Mouse (Mus musculus) limb, embryonic 12.5 days (tissue): Measurements from ENCODE around the gene Vmn2r94. TPM values are rescaled to one million over a fixed set of nuclear protein-coding genes. Genes with fewer than 3 reads are reported as not detected.

ENCODE experiments used
- ATAC-seq: fragments of 200-750 bp; cut with Nextera tagmentation; 2 replicates; pipeline ENCODE4 v1.8.0; 2017; ENCODE audit warnings: low read depth, moderate TSS enrichment; ENCODE audit not compliant: insufficient number of reproducible peaks, insufficient read depth, low FRiP score, low TSS enrichment
- H3K27ac ChIP-seq: fragments of 300-500 bp; sonication (generic); 2 replicates; pipeline ENCODE4 v1.5.1; 2016; ENCODE audit warnings: mild to moderate bottlenecking, moderate library complexity
- H3K27me3 ChIP-seq: fragments of 300-500 bp; sonication (generic); 2 replicates; pipeline ENCODE4 v1.6.1; 2016; ENCODE audit warnings: mild to moderate bottlenecking, moderate library complexity
- H3K36me3 ChIP-seq: fragments of 300-500 bp; sonication (generic); 2 replicates; pipeline ENCODE4 v1.6.1; 2016; ENCODE audit warnings: mild to moderate bottlenecking, moderate library complexity
- H3K4me1 ChIP-seq: fragments of 300-500 bp; sonication (generic); replicated peaks from 2 replicates; pipeline ENCODE4 v1.6.1; 2016
- H3K4me2 ChIP-seq: fragments of 300-500 bp; sonication (generic); 2 replicates; pipeline ENCODE4 v1.6.1; 2016; ENCODE audit warnings: mild to moderate bottlenecking, moderate library complexity
- H3K4me3 ChIP-seq: fragments of 300-500 bp; sonication (generic); replicated peaks from 2 replicates; pipeline ENCODE4 v1.5.1; 2016; ENCODE audit warnings: mild to moderate bottlenecking
- H3K9ac ChIP-seq: fragments of 300-500 bp; sonication (generic); replicated peaks from 2 replicates; pipeline ENCODE4 v1.6.1; 2016; ENCODE audit warnings: mild to moderate bottlenecking, moderate library complexity
- H3K9me3 ChIP-seq: fragments of 300-500 bp; sonication (generic); 2 replicates; pipeline ENCODE4 v1.6.1; 2016; ENCODE audit warnings: mild to moderate bottlenecking, moderate library complexity
- WGBS: fragments of 180-500 bp; shearing (Covaris S2); methylation state at CpG from one replicate; pipeline ENCODE4 v1.1.7; 2016; 5-methylcytosine and 5-hydroxymethylcytosine counted together
- polyA plus RNA-seq: library from polyadenylated mRNA; unstranded; fragments of >200 nt; fragmentation: Nextera tagmentation; extraction: Ambion mirVana; gene quantifications from 2 replicates; pipeline ENCODE4 v1.2.1, GENCODE M21; 2016

Vmn2r94 gene
- not detected in 2 replicates for polyA plus RNA-seq

DNA sequence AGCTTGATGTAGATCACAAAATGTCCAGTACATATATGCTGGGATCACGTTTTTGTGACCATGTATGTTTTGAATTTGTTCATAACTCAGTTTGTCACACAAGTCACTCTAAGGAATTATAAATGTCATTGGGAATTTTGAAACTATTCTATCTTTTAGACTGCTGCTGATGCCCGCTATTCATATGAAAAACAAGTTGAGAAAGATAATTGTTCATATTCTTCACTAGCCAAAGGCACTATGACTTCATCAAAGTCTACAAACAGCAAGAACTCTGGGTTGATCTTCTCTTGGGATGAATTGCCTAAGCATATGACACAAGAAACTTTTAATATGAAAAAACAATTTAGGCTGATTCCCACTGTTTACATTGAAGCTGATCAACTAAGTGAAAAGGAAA lies at the start of gene Vmn2r94:
Vmn2r94 (minus strand) TSS at position 101 of the 400 bp plus-strand sequence.
- Histone ChIP-seq H3K9ac (no peak within 1 kb of the TSS), H3K27me3 (no peaks in the 10 kb centered on the region), H3K4me2 (no peak within 1 kb of the TSS), H3K4me3 (no peak within 1 kb of the TSS), H3K36me3 (no peaks in the 10 kb centered on the region), H3K9me3 (peaks cover 11% of the 10 kb centered on the region), H3K27ac (no peak within 1 kb of the TSS), H3K4me1 (no peaks in the 10 kb centered on the region)
- no peak for ATAC-seq
- 71% methylated on average over 2 of the region's 2 CpGs for WGBS

DNA sequence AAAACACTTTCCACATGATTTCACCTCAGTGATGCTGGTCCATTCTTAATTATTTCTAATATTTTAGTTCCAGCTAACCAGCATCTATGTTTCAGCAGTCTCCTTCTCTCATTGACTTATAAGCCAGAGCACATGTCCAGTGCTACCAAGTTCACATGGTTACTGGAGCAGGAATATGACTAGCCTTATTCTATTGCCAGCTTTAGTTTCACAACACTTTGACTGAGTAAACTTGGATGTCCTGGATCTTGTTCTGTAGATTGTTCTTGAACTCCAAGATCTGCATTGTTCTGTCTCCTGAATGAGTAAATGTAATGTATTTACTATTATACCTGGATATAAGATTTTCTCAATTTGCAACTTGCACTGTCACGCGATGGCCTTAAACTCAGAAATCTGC lies 45.5 kb upstream of the Vmn2r94 start:
- H3K27ac ChIP-seq, result no peak overlapping the region
- H3K4me3 ChIP-seq, result no peak overlapping the region
- no peaks in the 10 kb centered on the region for H3K36me3 ChIP-seq
- no peak overlapping the region for H3K9ac ChIP-seq
- H3K9me3 ChIP-seq, result peaks cover 17% of the 10 kb centered on the region
- no peak for ATAC-seq
- no peaks in the 10 kb centered on the region for H3K27me3 ChIP-seq
- no peaks in the 10 kb centered on the region for H3K4me1 ChIP-seq
- 93% methylated on average over 2 of the region's 2 CpGs for WGBS
- no peak overlapping the region for H3K4me2 ChIP-seq

DNA sequence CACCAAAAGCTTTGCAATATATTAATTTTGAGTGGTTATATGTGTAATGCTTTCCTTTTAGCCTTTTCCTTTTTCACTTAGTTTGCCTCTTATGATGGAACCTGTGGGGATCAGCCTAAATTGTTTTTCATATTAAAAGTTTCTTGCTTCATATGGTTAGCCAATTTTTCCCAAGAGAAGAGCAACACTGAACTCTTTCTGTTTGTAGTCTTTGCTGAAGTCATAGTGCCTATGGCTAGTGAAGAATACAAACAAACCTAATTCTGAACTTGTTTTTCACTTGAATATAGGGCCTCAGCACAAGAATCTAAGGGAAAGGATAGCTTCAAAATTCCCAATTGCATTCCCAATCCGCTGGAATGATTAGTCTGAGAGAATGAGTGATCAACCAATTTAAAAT lies 20.2 kb upstream of the Vmn2r94 start, which contains the start of gene Vmn2r93:
Vmn2r93 (plus strand) TSS at position 301 of the 400 bp plus-strand sequence.
- H3K27ac ChIP-seq, result no peak within 1 kb of the TSS
- no peak within 1 kb of the TSS for H3K9ac ChIP-seq
- no peaks in the 10 kb centered on the region for H3K9me3 ChIP-seq
- H3K4me2 ChIP-seq, result no peak within 1 kb of the TSS
- no peak within 1 kb of the TSS for H3K4me3 ChIP-seq
- no peak for ATAC-seq
- H3K27me3 ChIP-seq, result no peaks in the 10 kb centered on the region
- H3K36me3 ChIP-seq, result no peaks in the 10 kb centered on the region
- no peaks in the 10 kb centered on the region for H3K4me1 ChIP-seq
- WGBS, result 33% methylated on average over 1 of the region's 1 CpGs

DNA sequence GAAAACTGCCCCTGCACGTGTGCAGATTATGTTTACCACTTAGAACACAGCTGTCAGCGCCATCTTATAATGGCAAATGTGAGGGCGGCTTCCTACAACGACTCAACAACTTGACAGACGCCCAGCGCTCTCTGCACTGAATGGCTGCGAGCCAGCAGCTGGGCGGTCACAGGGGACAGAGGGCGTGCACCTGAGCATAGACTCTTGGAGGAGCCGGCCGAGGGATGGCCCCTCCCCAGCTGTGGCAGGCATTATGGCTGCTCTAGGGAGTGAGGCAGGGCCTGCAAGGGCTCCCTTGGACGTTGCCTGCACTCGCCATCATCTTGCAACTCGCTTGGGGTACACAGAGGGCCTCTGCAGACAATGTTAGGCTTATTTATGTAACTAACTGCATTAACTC lies 40.6 kb downstream of the Vmn2r94 start:
- Histone ChIP-seq H3K4me1 (no peaks in the 10 kb centered on the region), H3K4me2 (no peak overlapping the region), H3K27me3 (no peaks in the 10 kb centered on the region), H3K36me3 (no peaks in the 10 kb centered on the region), H3K27ac (no peak overlapping the region), H3K9ac (no peak overlapping the region), H3K4me3 (no peak overlapping the region), H3K9me3 (peaks cover 15% of the 10 kb centered on the region)
- ATAC-seq, result no peak
- 85% methylated on average over 14 of the region's 14 CpGs for WGBS

DNA sequence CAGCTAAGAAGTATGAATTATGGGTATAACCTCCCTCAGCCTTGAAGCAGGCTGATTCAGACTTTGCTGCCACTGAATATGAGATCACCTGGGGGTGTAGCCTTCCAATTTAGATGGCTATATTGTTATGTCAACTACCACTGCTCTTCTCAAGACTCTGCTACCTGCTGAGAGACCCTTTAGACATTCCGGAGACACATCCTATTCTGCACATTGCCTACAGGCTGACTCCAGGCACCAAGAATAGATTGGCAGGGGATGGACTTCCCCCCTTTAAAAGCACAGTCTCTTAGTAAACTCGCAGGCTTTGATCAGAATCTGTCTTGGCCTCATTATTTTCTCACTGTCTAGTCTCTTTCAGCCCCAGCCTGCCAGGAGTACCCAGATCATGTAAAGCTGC lies 45.6 kb downstream of the Vmn2r94 start:
- no peak overlapping the region for H3K27ac ChIP-seq
- no peaks in the 10 kb centered on the region for H3K4me1 ChIP-seq
- WGBS, result 78% methylated on average over 2 of the region's 2 CpGs
- no peak overlapping the region for H3K4me2 ChIP-seq
- H3K9ac ChIP-seq, result no peak overlapping the region
- no peak for ATAC-seq
- no peaks in the 10 kb centered on the region for H3K27me3 ChIP-seq
- no peaks in the 10 kb centered on the region for H3K36me3 ChIP-seq
- peaks cover 14% of the 10 kb centered on the region for H3K9me3 ChIP-seq
- H3K4me3 ChIP-seq, result no peak overlapping the region

DNA sequence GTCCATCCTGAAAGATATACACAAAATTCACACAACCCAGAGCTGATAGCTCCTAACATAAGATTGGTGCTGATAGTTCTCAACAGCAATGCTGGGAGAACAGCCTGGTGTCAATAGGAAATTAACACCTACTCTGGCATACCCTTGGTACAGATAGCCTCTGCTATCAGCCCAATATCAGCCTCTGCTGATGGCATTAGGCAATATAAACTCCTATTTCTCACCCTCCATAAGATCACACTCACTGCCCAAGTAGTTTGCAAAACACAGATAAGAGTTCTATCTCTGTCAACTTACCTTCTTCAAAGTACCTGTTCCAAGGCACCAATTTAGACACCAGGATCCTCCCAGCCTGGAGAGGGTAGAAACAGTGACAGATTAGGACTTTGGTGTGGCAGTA lies 56.3 kb downstream of the Vmn2r94 start:
- Histone ChIP-seq H3K9ac (no peak overlapping the region), H3K36me3 (no peaks in the 10 kb centered on the region), H3K27ac (no peak overlapping the region), H3K9me3 (peaks cover 31% of the 10 kb centered on the region), H3K4me2 (no peak overlapping the region), H3K4me1 (no peaks in the 10 kb centered on the region), H3K4me3 (no peak overlapping the region), H3K27me3 (no peaks in the 10 kb centered on the region)
- ATAC-seq, result no peak

Other genes with a start within 250 kb of the Vmn2r94 start
- gene Vmn2r124, start 228.3 kb downstream of the Vmn2r94 start, polyA plus RNA-seq, result not detected in 2 replicates
- gene Vmn2r91, start 192.7 kb downstream of the Vmn2r94 start, polyA plus RNA-seq, result not detected in 2 replicates
- gene Vmn2r92, start 125.9 kb downstream of the Vmn2r94 start, polyA plus RNA-seq, result not detected in 2 replicates
- not detected in 2 replicates for gene Vmn2r93, start 20.3 kb upstream of the Vmn2r94 start, polyA plus RNA-seq
- not detected in 2 replicates for gene Vmn2r95, start 146.3 kb upstream of the Vmn2r94 start, polyA plus RNA-seq